Comparison of ENCODE assay signal across 8 mouse cellular contexts in the genomic region with DNA sequence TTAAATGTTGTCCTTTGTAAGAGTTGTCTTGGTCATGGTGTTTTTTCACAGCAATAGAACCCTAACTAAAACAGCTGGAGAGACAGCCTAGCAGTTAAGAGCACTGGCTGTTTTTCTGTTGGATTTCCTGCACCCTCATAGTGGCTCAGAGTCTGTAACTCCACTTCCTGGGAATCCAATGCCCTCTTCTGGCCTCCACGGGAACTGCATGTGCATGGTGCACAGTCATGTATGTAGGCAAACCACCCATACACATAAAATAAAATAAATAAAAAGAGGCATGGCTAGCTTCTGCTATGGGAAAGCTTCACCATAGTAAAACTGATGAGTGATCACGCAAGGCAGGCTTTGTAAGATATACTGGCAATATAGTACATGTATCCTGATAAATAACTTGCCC. TPM values are rescaled to one million over a fixed set of nuclear protein-coding genes. Genes with fewer than 3 reads are reported as not detected.
DNase-seq lines count a peak whose midpoint lies in the region; ATAC-seq and TF ChIP-seq lines count a peak whose summit lies in the region.

No protein-coding gene starts in this region.

- H3K4me2 ChIP-seq in midbrain, postnatal 0 days (ENCODE audit: low read depth, low read length, poor library complexity, severe bottlenecking) = no peak overlapping the region
- H3K4me2 ChIP-seq in midbrain, embryonic 11.5 days = no peak overlapping the region

- H3K9ac ChIP-seq in midbrain, postnatal 0 days (replicated peaks; ENCODE audit: low read length, poor library complexity, severe bottlenecking) = no peak overlapping the region
- no peak overlapping the region for H3K9ac ChIP-seq in midbrain, embryonic 11.5 days (ENCODE audit: low read length)
- no peak overlapping the region for H3K9ac ChIP-seq in liver, adult 2 months (ENCODE audit: low read depth, low read length)

- H3K4me3 ChIP-seq in midbrain, postnatal 0 days (ENCODE audit: low read depth, low read length) = no peak overlapping the region
- H3K4me3 ChIP-seq in midbrain, embryonic 11.5 days (ENCODE audit: low read depth, low read length) = no peak overlapping the region
- H3K4me3 ChIP-seq in liver, adult 2 months (ENCODE audit: insufficient read depth, low read depth, low read length) = no peak overlapping the region
- no peak overlapping the region for H3K4me3 ChIP-seq in small intestine, adult 2 months (ENCODE audit: low read depth, low read length)

- H3K36me3 ChIP-seq in midbrain, postnatal 0 days (ENCODE audit: insufficient read depth, low read length) = no peaks in the 10 kb centered on the region
- H3K36me3 ChIP-seq in midbrain, embryonic 11.5 days (ENCODE audit: control insufficient read depth, insufficient read depth, low read length) = no peaks in the 10 kb centered on the region
- H3K36me3 ChIP-seq in liver, adult 2 months (ENCODE audit: control insufficient read depth, insufficient read depth, low read length) = no peaks in the 10 kb centered on the region
- peaks cover under 1% of the 10 kb centered on the region; the same call in 1 of the 2 replicates for H3K36me3 ChIP-seq in small intestine, adult 2 months (ENCODE audit: control insufficient read depth, insufficient read depth, low read length)

- no peaks in the 10 kb centered on the region for H3K79me2 ChIP-seq in liver, adult 2 months (ENCODE audit: control insufficient read depth, insufficient read depth, low read length)

- DNase-seq in embryo, embryonic 10 days (ENCODE audit: low spot score) = peak; percentile 50
- no peak for DNase-seq in embryo, embryonic 9.5 days (ENCODE audit: extremely low spot score)
- DNase-seq in midbrain, postnatal 0 days (ENCODE audit: low spot score) = no peak
- no peak for DNase-seq in midbrain, embryonic 11.5 days (ENCODE audit: low spot score, missing footprints)
- DNase-seq in cerebellum, postnatal 10 days = peak; percentile 66 to 78
- peak; percentile 52 for DNase-seq in liver, adult 2 months (ENCODE audit: extremely low read depth, low read depth, low spot score)
- DNase-seq in frontal cortex, postnatal 10 days (ENCODE audit: low spot score in 2 of 2) = no peak

- TF ChIP-seq POLR2A in liver, adult 2 months (IDR thresholded peaks at IDR 0.05; ENCODE audit: extremely low read depth, insufficient read depth, low read length) = no peak
- TF ChIP-seq POLR2A in small intestine, adult 2 months (IDR thresholded peaks at IDR 0.05; ENCODE audit: low read depth, low read length) = no peak

- 49% methylated on average over 2 of the region's 2 CpGs for WGBS in midbrain, postnatal 0 days
- WGBS in midbrain, embryonic 11.5 days = 44% methylated on average over 2 of the region's 2 CpGs
- WGBS in liver, adult 2 months = 55% methylated on average over 2 of the region's 2 CpGs
- WGBS in small intestine, adult 2 months = 57% methylated on average over 2 of the region's 2 CpGs

- no peak for ATAC-seq in midbrain, postnatal 0 days (ENCODE audit: low FRiP score)
- no peak for ATAC-seq in midbrain, embryonic 11.5 days (ENCODE audit: low FRiP score)

- peak; percentile 66 for TF ChIP-seq CTCF in midbrain, postnatal 0 days (IDR thresholded peaks at IDR 0.05)
- TF ChIP-seq CTCF in liver, adult 2 months (IDR thresholded peaks at IDR 0.05; ENCODE audit: low read depth, low read length) = peak; percentile 74; the same call in 1 of the 2 replicates
- TF ChIP-seq CTCF in small intestine, adult 2 months (IDR thresholded peaks at IDR 0.05; ENCODE audit: extremely low read depth, insufficient read length, insufficient replicate concordance, low read depth, low read length) = peak; percentile 63; the same call in 1 of the 2 replicates

- H3K4me1 ChIP-seq in midbrain, postnatal 0 days (ENCODE audit: insufficient read depth, low read length) = no peaks in the 10 kb centered on the region
- H3K4me1 ChIP-seq in midbrain, embryonic 11.5 days (ENCODE audit: control insufficient read depth, insufficient read depth, low read length) = no peaks in the 10 kb centered on the region
- 0 out of 2 replicates have a peak, but pooled peaks cover 2% of the 10 kb centered on the region for H3K4me1 ChIP-seq in liver, adult 2 months (ENCODE audit: control insufficient read depth, insufficient read depth, low read length)
- peaks cover 21% of the 10 kb centered on the region for H3K4me1 ChIP-seq in small intestine, adult 2 months (ENCODE audit: control insufficient read depth, insufficient read depth, insufficient read length, low read length)

- no peaks in the 10 kb centered on the region for H3K9me3 ChIP-seq in midbrain, postnatal 0 days (ENCODE audit: low read length)
- no peaks in the 10 kb centered on the region for H3K9me3 ChIP-seq in midbrain, embryonic 11.5 days (ENCODE audit: control insufficient read depth, low read length)

- no peaks in the 10 kb centered on the region for H3K27me3 ChIP-seq in midbrain, postnatal 0 days (ENCODE audit: insufficient read depth, low read length)
- no peaks in the 10 kb centered on the region for H3K27me3 ChIP-seq in midbrain, embryonic 11.5 days (ENCODE audit: control insufficient read depth, insufficient read depth, low read length)
- H3K27me3 ChIP-seq in liver, adult 2 months (ENCODE audit: control insufficient read depth, insufficient read depth, low read length) = no peaks in the 10 kb centered on the region
- H3K27me3 ChIP-seq in small intestine, adult 2 months (ENCODE audit: control insufficient read depth, insufficient read depth, low read length) = no peaks in the 10 kb centered on the region

- H3K27ac ChIP-seq in midbrain, postnatal 0 days (ENCODE audit: low read depth, low read length) = no peak overlapping the region
- H3K27ac ChIP-seq in midbrain, embryonic 11.5 days (ENCODE audit: low read depth, low read length) = no peak overlapping the region
- H3K27ac ChIP-seq in liver, adult 2 months (replicated peaks; ENCODE audit: insufficient read depth, low read depth, low read length) = no peak overlapping the region
- H3K27ac ChIP-seq in small intestine, adult 2 months (ENCODE audit: insufficient read depth, low read depth, low read length) = no peak overlapping the region

RNA-seq across cellular contexts. Expression of gene Tbc1d22a, which starts 9.0 kb away (rescaled TPM):
- 19.7 and 19.8 TPM in 2 replicates for total RNA-seq in midbrain, postnatal 0 days (2014; rRNA removed)
- 13.6 and 13.9 TPM in 2 replicates for polyA plus RNA-seq in midbrain, postnatal 0 days (2015; fragmentation: Nextera tagmentation; extraction: Ambion mirVana)
- 6.7 and 8.1 TPM in 2 replicates for polyA plus RNA-seq in midbrain, embryonic 11.5 days (2014; fragmentation: Nextera tagmentation; extraction: Ambion mirVana)
- total RNA-seq in liver, adult 2 months (2014; rRNA removed) = 9.6 and 13.2 TPM in 2 replicates
- polyA plus RNA-seq in liver, adult 2 months (2012; rRNA removed) = 14.1 and 14.3 TPM in 2 replicates
- polyA plus RNA-seq in small intestine, adult 2 months (2012; rRNA removed) = 23.1 and 54.8 TPM in 2 replicates

RNA-seq across cellular contexts. Expression of gene Cerk, which starts 19.4 kb away (rescaled TPM):
- 35.8 and 37.0 TPM in 2 replicates for total RNA-seq in midbrain, postnatal 0 days (2014; rRNA removed)
- polyA plus RNA-seq in midbrain, postnatal 0 days (2015; fragmentation: Nextera tagmentation; extraction: Ambion mirVana) = 21.6 and 21.9 TPM in 2 replicates
- polyA plus RNA-seq in midbrain, embryonic 11.5 days (2014; fragmentation: Nextera tagmentation; extraction: Ambion mirVana) = 17.3 and 19.9 TPM in 2 replicates
- 3.0 and 3.7 TPM in 2 replicates for total RNA-seq in liver, adult 2 months (2014; rRNA removed)
- 2.6 and 2.7 TPM in 2 replicates for polyA plus RNA-seq in liver, adult 2 months (2012; rRNA removed)
- polyA plus RNA-seq in small intestine, adult 2 months (2012; rRNA removed) = 14.4 and 47.8 TPM in 2 replicates

Comparison
In these comparisons a context has a peak if more than half of its experiments do, and no peak if none do; other contexts are left out.
1. DNase-seq: peak in embryo, embryonic 10 days (single experiment), cerebellum, postnatal 10 days (2 of 2) and liver, adult 2 months (single experiment); none in embryo, embryonic 9.5 days (single experiment), midbrain, postnatal 0 days (single experiment), midbrain, embryonic 11.5 days (single experiment) and frontal cortex, postnatal 10 days (0 of 2).
2. Peak in every context shown above with its lines, with median percentiles within 50 percentile points of each other: CTCF ChIP-seq.